Mouse (Mus musculus) CD8-positive naive resting alpha-beta T cell, adult 57 days (primary cell): ENCODE measurements around the gene Krtap19-3. TPM values are rescaled to one million over a fixed set of nuclear protein-coding genes. Genes with fewer than 3 reads are reported as not detected.

Source experiments
- total RNA-seq: library from RNA; stranded (reverse); gene quantifications from one replicate; pipeline ENCODE4 v1.2.4, GENCODE M21; 2023

The Krtap19-3 gene
- total RNA-seq: not detected

GRCm38 (mm10) chr16:88877938-88878337, at the start of gene Krtap19-3:
Gene Krtap19-3 (minus strand): TSS chr16:88878038.

GRCm38 (mm10) chr16:88896357-88896756, 18.5 kb upstream of the Krtap19-3 start, which contains the start of gene Krtap19-5:
Gene Krtap19-5 (minus strand): TSS chr16:88896457.

GRCm38 (mm10) chr16:88884989-88885388, 7.2 kb upstream of the Krtap19-3 start, which contains the start of gene Krtap19-4:
Gene Krtap19-4 (minus strand): TSS chr16:88885089.

GRCm38 (mm10) chr16:88874169-88874568, 3.7 kb downstream of the Krtap19-3 start, which contains the start of gene Krtap19-2:
Gene Krtap19-2 (minus strand): TSS chr16:88874269.

GRCm38 (mm10) chr16:88869311-88869710, 8.5 kb downstream of the Krtap19-3 start, which contains the start of gene Krtap19-1:
Gene Krtap19-1 (minus strand): TSS chr16:88869411.

Other genes with a start within 250 kb of the Krtap19-3 start
- not detected for gene Krtap26-1, start 230.2 kb downstream of the Krtap19-3 start, total RNA-seq
- gene Krtap27-1, start 206.4 kb downstream of the Krtap19-3 start, total RNA-seq: not detected
- gene 2310061N02Rik, start 170.1 kb downstream of the Krtap19-3 start, total RNA-seq: not detected
- gene Krtap13-1, start 149.2 kb downstream of the Krtap19-3 start, total RNA-seq: not detected
- gene Krtap13, start 126.4 kb downstream of the Krtap19-3 start, total RNA-seq: not detected
- not detected for gene 2310034C09Rik, start 119.2 kb downstream of the Krtap19-3 start, total RNA-seq
- gene 2310057N15Rik, start 103.8 kb downstream of the Krtap19-3 start, total RNA-seq: not detected
- not detected for gene Gm5965, start 100.1 kb downstream of the Krtap19-3 start, total RNA-seq
- gene Gm20741, start 65.8 kb downstream of the Krtap19-3 start, total RNA-seq: not detected
- not detected for gene Krtap15, start 57.8 kb downstream of the Krtap19-3 start, total RNA-seq
- not detected for gene Krtap14, start 51.9 kb downstream of the Krtap19-3 start, total RNA-seq
- gene Krtap19-1, start 8.6 kb downstream of the Krtap19-3 start, total RNA-seq: not detected
- not detected for gene Krtap19-2, start 3.8 kb downstream of the Krtap19-3 start, total RNA-seq
- not detected for gene Krtap19-4, start 7.1 kb upstream of the Krtap19-3 start, total RNA-seq
- gene Krtap19-5, start 18.4 kb upstream of the Krtap19-3 start, total RNA-seq: not detected
- not detected for gene Krtap19-9b, start 54.2 kb upstream of the Krtap19-3 start, total RNA-seq
- not detected for gene Krtap16-3, start 84.8 kb upstream of the Krtap19-3 start, total RNA-seq
- gene Krtap22-2, start 132.7 kb upstream of the Krtap19-3 start, total RNA-seq: not detected
- not detected for gene Gm10229, start 137.2 kb upstream of the Krtap19-3 start, total RNA-seq
- not detected for gene Krtap6-1, start 153.7 kb upstream of the Krtap19-3 start, total RNA-seq
- not detected for gene Gm10228, start 163.4 kb upstream of the Krtap19-3 start, total RNA-seq
- gene Krtap6-5, start 169.8 kb upstream of the Krtap19-3 start, total RNA-seq: not detected
- gene 1110025L11Rik, start 186.0 kb upstream of the Krtap19-3 start, total RNA-seq: not detected
- gene Krtap6-3, start 206.0 kb upstream of the Krtap19-3 start, total RNA-seq: not detected